Mouse (Mus musculus) adrenal gland, postnatal 10 days (tissue): ENCODE data around the gene Gm6377. TPM values are rescaled to one million over a fixed set of nuclear protein-coding genes. Genes with fewer than 3 reads are reported as not detected.

Experiments used
- DNase-seq: peaks from one replicate; pipeline ENCODE4 v3.0.0; 2021; ENCODE audit warnings: mixed read lengths
- long read RNA-seq, 2 experiments: library from polyadenylated mRNA; stranded (forward); transcript quantifications; one replicate each; pipeline ENCODE4 v2.0.0; 2021
- total RNA-seq, 2 experiments: library from RNA; stranded (reverse); gene quantifications; 2 replicates each; pipeline ENCODE4 v1.2.3; 2021

Gm6377 gene
- total RNA-seq = under 1 TPM; 0.51 to 0.54 TPM
- long read RNA-seq, experiment 1 = 0 reads
- long read RNA-seq, experiment 2 = 0 reads

- no peak for DNase-seq
Observed at GRCm38 (mm10) chrX:109196468-109196867, at the start of gene Gm6377. Gene Gm6377 (plus strand): TSS chrX:109196756.

- no peak for DNase-seq
Observed at GRCm38 (mm10) chrX:109147108-109147507, 49.4 kb upstream of the Gm6377 start.

- no peak for DNase-seq
Observed at GRCm38 (mm10) chrX:109151228-109151627, 45.3 kb upstream of the Gm6377 start.

GRCm38 (mm10) chrX:109160326-109160725 is 36.2 kb upstream of the Gm6377 start:
- no peak for DNase-seq

GRCm38 (mm10) chrX:109160901-109161300 is 35.7 kb upstream of the Gm6377 start:
- no peak for DNase-seq

- no peak for DNase-seq
Observed at GRCm38 (mm10) chrX:109175038-109175437, 21.5 kb upstream of the Gm6377 start.

GRCm38 (mm10) chrX:109175470-109175869 is 21.1 kb upstream of the Gm6377 start:
- no peak for DNase-seq

- no peak for DNase-seq
Observed at GRCm38 (mm10) chrX:109184706-109185478, 11.7 kb upstream of the Gm6377 start.

GRCm38 (mm10) chrX:109189607-109190006 is 6.9 kb upstream of the Gm6377 start:
- DNase-seq = no peak

- DNase-seq = peak; percentile 14
Observed at GRCm38 (mm10) chrX:109190969-109191368, 5.6 kb upstream of the Gm6377 start.

GRCm38 (mm10) chrX:109191436-109191835 is 5.1 kb upstream of the Gm6377 start:
- DNase-seq = peak; percentile 3

- DNase-seq = no peak
Observed at GRCm38 (mm10) chrX:109207843-109208242, 11.3 kb downstream of the Gm6377 start.

GRCm38 (mm10) chrX:109228720-109229119 is 32.2 kb downstream of the Gm6377 start:
- no peak for DNase-seq

- no peak for DNase-seq
Observed at GRCm38 (mm10) chrX:109235383-109236036, 39.0 kb downstream of the Gm6377 start.

- no peak for DNase-seq
Observed at GRCm38 (mm10) chrX:109238163-109238562, 41.6 kb downstream of the Gm6377 start.

Other genes starting within 250 kb of the Gm6377 start
- gene Hmgn5, start 183.4 kb upstream of the Gm6377 start, total RNA-seq = 10 to 100 TPM; 13.4 to 14.2 TPM
- 100 to 1,000 TPM; 121 to 128 TPM for gene Sh3bgrl, start 101.4 kb upstream of the Gm6377 start, total RNA-seq